Mouse (Mus musculus) naive thymus-derived CD4-positive, alpha-beta T cell, adult 2 months (primary cell): ENCODE measurements around the gene Lrrc38.
"Not testable (repeated sequence)": the region's sequence is repeated elsewhere in the genome, so short reads cannot be mapped to it uniquely, and the experiment has no call there.

Experiments
- DNase-seq: peaks from one replicate; pipeline ENCODE4 v3.0.0-alpha.2; 2011; ENCODE audit warnings: low read depth

Gene Lrrc38

DNA sequence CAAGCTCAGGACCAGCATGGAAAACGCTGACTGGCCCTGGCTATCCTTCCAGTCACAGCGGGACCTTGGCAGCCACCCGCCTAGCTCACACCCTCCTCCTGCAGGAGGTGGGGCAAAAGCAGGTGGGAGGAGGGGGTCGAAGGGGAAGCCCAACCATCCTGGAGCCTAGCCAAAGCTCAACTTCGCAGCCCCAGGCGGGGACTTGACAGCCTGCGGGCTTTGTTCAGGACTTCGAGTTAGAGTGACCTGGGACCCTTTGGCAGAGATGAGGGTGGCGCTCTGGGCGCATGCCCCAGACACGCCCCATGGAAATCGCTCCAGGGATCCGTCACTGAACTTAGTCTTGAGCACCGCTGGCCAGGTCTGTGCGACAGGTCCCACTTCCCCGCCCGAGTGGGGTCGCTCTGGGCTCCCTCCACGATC, at the start of gene Lrrc38:
Gene Lrrc38 (plus strand): TSS at position 274 of the 423 bp plus-strand sequence.
- no peak for DNase-seq

DNA sequence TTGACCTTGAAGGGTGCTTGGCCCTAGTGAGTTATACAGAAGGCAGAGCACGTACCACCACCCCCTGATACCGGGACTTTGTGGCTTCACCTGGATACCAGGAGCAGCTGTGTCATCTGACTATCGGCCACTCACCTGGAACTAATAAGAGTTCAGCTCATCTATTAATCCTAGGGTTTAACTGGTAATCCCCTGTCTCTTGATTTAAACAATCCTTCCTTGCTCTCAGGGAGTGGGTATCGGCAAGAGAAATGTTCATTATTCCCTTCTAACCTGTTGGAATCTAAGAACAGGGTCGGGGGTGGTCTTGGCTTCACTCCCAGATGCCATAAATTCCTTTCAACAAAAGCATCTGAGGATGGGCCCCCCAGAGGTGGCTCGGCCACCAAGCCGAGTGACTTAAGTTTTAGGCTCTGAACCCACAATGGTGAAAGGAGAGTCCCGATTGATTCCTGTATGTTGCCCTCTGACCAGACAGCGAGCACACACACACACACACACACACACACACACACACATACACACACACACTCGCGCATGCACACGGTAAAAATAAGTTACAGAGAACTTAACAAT, 49.4 kb upstream of the Lrrc38 start:
- no peak for DNase-seq

DNA sequence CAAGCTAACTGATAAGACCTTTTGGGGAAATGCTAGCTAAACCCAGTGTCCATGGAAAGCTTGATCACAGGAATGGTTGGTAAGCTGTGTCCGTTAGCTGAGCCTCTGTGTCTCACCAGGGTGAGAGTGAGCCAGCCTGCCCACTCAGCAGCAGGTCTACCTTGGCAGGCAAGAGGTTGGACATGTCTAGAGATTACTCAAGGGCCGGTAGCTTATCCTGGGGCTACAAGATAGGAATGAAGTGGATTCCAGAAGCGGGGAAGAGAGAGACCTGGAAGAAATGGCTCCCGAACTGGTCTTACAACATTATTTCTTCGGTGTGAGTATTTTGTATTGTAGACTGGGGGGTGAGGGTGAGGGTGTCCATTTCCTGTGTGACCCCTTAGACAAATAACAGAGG, 48.5 kb upstream of the Lrrc38 start:
- DNase-seq = no peak

DNA sequence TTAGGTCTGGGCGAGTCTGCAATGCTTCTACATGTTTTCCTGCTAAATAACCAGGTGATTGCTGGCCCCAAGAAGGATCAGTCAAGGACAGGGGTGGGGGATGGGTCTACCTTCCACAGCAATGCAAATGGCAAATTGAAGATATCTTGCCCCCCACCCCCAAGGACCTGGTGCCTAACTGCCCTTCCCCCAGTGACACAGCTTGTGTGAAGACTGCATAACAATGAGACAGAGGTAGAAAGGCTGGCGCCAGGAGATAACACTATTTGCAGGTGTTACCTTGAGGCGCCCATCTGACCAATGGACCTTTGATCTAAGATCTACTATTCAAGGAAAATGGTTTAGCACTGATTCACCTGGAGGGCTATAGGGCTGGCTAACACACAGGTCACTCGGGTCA, 47.7 kb upstream of the Lrrc38 start:
- no peak for DNase-seq

DNA sequence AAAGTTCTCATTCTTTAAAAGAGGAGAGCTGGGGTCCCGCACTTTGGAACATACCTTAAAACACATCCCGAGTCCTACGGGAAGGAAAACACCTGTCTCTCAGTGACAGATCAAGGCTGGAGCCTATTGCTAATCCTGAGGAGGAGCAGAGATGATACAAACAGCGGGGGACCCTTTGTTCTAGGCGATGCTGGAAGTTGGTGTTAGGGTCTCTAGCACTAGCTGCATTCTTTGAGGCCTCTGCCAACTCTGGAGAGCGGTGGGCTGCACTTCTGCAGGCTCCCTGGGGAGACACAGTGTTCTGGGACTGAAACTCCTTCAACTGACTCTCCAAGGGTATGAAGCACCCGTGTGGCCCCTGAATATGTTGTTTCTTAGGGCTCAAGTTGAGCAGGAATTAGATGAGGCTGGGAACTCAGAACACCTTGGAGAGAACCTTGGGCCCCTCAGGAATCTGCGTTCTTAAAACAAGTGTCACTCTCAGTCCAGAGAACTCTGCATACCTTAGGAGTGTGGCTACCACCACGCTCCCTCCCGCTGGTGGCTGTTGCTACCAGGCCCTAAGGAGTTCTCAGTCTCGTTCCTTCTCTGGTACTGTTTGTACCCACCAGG, 47.2 kb upstream of the Lrrc38 start:
- DNase-seq = no peak

DNA sequence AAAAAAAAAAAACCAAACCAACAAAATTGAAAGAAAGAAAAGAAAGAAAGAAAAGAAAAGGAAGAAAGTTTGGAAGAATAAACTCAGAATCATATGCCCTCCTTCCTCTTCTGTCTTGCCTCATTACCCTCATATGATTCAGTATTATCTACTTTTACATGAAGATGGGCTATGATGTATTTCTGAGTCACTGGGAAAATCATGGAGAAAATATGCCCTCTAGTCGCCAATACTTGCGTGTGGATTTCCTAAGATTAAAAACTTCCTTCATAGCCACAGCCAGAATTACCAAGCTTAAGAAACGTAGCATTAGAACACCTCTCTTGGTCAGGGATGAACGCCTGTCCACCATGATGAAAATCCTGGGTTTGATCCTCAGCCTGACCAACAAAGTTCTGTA, 44.5 kb upstream of the Lrrc38 start:
- DNase-seq = no peak

DNA sequence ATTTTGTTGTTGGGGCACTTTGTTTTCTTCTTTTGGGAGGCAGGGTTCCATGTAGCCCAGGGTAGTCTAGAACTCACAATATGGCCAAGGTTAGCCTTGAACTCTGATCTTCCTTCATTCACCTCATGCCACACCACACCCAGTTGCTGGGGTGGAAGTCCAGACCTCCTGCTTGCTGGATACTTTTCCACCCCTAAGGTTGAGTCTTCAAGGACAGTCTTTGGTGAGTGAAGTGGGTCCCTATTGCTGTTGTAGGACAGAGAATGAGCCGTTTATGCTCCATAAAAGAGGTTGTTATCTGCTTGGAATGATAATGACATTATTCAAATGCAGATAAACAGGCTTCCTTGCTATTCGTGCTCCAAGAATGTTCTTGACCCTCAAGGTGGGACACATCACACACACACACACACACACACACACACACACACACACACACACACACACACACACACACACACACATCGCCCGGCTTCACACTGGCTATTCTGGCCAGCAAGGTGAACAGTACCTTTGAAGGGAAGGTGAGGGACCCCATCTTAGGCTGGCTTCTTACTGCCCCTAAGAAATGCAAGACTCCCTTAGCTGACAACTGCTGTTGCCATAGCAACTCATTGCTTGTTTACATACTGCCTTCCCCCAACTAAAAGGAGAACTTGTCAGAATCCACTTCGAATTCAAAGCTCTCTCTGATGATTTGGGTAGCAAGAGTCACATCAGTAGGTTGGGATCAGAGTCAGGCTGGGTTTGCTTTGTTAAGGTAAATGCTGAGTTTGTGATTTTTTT, 43.4 kb upstream of the Lrrc38 start:
- no peak for DNase-seq

DNA sequence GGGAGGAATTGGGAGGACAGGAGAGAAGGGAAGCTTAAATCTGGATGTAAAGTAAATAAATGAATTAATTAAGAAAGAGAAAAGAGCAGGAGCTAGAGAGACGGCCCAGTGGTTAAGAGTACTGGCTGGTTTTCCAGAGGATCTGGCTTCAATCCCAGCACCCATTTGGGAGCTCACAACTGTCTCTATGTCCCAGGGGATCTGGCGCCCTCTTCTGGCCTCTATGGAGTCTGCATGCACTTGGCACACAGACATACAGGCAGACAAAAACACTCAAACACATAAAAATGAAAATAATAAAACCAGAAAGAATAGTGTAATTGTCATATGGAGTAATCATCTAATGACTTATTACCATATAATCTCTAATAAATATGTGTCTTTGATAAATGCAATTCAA, 38.2 kb upstream of the Lrrc38 start:
- DNase-seq = peak; percentile 2

DNA sequence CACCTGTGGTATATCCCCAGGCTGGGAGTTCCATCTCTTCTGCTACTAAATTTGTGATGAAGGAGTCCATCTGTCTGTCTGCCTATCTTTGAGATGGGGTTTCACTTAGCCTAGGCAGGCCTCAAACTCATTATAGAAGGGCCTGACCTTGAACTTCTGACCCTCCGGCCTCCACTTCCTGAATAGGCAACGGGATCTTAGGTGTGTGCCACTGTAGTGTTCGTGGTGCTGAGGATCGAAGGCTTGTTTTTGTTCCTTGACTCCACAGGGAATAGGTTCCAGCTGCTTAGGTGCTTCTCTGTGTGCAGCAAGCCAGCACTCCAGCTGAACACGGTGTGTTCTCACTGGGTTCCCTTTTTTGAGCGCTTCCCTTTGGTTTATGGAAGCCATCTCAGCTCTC, 36.3 kb upstream of the Lrrc38 start:
- DNase-seq = no peak

DNA sequence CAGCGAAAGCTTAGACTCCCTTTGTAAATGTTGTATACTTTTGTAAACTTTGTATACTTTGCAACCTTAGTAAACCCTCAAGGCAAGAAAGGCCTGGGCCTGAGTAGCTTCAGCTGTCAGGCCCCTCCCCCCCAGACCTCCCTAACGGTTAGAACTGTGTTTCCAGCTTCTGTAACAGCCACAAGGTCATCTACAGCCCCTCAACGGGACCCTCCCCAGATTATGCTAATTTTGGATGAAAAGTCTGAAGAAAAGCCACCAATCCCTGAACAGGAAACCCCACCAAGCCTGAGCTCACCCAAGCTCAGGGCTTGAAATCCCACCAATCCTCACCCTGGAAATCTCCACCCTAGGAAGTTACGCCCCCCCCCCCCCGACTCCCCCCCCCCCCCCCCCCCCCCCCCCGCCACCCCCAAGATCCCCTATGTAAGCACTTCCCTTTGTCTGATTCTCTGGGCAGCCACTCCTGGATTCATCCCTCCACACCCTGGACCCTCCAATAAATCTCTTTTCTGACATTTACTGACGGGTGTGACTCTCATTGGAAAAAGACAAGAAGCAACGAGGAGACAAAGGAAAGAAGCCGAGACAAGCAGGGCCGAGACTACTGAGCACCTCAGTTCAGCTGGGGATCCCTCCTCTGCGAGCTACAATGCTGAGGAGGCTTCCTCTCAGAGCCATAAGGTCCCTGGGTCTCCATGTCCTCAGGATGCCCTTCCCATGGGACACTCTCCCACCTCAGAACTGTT, 25.2 kb upstream of the Lrrc38 start:
- DNase-seq = no peak

DNA sequence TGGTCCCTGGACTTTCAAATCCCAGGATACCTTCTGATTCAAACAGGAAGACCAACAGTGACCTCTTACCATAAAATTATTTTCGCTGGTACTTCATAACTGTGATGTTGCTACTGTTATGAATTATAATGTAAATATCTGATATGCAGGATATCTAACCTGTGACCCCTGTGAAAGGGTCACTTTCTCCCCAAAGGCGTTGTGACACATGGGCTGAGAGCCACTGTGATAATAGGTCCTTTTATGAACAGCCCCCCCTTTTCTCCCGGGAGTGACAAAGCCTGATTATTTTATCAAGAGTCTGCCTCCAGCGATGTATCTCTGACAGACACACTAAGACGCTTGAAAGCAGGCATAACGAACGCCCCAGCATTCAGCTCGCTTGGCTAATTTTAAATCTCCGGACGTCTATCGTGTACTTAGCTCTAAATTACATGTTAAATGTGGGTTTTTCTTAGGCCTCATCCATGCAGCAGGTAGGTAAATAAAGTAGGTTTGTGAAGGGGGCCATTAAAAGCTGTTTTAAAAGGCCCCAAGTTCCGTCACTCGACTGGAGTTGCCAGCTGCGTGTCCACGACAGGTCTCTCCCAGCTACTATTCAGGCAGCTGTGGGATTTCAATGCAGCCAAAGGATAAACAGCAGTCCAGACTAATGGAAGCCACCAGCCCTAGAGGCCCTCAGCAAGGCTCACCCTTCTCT, 24.5 kb upstream of the Lrrc38 start:
- no peak for DNase-seq

DNA sequence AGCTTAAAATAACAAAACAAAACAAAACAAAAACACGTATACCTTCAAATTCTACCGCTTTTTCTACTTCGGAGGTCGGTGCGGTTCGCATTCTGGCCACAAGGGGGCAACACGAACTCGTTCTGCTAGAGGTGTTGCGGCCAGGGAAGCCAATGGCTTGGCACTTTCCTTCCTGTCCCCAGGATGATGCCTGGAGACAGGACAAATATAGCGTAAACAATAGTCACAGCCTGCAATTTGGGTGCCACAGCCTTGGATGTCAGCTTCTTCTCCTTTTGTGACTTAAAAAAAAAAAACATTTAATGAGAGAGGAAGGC, 24.0 kb upstream of the Lrrc38 start:
- DNase-seq = peak; percentile 45

DNA sequence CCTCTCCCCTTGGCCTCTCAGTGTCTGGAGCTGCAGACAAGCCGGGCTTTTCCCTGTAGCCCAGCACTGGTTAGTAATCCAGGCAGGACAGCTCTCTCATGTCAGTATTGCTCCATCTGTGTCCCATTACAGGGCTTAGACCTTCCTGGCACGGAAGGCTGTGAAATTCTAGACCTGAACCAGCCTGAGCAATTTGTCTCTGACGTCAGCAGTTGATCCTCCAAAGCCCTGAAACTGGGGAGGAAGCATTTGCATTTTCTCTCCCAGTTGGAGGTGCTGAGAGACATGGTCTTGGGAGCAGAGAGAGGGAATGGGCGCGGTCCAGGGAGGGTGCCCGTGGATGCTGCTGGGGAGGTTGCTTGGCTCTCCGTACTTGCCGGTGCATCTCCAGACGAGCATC, 19.0 kb upstream of the Lrrc38 start:
- no peak for DNase-seq

DNA sequence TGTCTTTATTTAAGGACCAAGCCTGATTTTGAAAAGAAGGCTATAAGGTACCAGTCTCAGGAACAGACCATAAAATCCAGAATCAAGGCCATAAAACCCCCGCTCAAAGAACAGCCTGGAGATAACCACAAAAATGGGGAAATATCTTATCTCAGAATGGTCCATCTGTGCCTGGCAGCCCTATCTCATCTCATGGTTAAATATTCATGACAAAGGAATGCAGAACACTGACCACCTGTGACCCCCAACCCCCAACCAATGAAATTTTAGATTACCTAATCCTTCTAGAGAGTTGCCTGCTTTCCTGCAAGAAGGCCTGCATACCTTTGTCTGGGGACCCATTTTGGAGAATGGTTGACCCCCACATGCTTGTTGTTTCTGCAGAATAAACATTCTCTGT, 17.8 kb upstream of the Lrrc38 start:
- DNase-seq = no peak

DNA sequence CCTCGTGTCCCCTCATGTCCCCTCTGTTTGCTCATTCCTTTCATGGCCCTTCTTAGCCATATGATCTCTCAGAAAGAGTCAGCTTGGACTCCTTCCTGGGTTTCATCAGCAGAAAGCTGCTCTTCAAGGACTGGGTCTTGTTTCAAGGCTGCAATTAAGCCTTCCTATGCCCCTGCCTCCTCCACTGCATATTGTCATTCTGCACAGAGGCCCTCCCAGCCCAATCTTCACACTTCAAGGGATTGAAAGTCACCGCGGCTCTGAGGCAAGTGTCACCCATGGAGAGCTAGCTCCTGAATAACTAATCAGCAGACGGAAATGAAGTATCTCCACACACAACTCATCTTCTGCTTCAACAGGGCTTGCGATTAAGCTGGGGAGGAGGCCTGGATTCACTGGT, 15.4 kb upstream of the Lrrc38 start:
- DNase-seq = no peak

DNA sequence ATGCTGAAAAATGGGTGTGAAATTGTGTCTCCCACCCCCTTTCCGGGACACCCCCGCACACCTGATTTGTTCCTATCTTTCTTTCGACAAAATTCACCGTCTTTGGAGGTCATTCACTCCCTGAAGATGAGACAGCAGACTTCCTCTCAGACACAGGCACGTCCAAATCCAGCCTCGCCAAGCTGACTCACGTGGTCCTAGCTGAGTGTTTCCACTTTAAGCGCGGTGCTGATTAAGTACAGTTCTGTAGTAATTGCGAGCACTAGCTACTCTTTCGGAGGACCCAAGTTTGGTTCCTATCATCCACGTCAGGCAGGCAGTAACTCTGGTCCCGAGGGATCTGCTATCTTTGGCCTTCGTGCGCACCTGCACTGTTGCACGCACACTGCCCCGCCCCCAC, 14.6 kb upstream of the Lrrc38 start:
- no peak for DNase-seq

DNA sequence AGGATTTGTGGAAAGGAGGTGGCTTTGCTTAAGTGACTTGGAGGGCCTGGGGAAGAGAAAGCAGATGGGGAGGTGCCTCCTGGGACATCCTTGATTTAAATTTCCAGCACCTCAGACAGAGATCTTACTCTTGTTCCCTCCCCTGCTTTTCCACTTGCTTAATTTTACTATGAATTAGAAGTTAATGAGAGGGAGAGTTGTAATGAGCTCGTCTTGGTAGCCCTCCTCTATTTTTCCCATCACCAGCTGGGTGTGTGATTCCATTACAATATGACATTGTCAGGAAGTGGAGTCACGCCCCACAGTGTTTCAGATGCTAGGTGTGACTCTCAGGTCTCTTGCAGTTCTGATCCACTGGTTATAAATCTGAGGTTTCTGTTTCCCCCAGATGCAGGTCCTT, 13.5 kb upstream of the Lrrc38 start:
- no peak for DNase-seq

DNA sequence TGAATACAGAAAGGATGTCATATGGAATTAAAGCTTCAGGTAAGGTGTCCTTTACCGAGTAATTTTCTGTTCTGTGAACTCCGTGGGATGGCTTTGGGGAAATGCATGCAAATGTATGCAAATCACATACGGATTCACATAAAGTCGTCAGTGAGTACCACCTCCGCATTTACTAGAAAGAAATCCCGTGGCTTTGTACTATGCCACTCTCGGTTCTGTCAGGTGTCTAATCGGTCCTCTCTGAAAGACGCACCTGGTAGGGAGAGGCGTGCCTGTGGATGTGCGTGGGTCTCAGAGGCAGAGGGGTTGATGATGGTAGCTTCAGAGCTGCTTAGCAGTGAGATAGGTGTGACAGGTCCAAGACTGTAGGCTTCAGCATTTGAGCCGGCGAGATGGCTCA, 9.7 kb upstream of the Lrrc38 start:
- no peak for DNase-seq

DNA sequence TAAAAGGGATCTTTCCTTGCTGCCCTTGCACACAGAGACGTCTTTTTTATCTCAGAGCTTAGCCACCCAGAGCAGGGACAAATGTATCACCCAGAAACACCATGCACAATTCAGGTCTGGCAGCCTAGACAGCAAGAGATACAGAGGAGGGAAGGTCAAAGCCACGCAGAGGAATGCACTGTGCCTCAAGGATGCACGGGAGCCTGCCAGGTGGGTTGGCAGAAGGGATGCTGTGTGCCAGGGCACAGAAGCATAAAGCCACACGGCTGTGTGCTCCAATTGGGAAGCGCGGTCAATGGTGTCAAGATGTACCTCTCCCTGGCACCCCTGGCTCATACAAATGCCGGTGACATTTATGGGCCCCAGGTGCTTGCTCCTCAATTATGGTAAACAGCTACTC, 8.1 kb upstream of the Lrrc38 start:
- DNase-seq = no peak

DNA sequence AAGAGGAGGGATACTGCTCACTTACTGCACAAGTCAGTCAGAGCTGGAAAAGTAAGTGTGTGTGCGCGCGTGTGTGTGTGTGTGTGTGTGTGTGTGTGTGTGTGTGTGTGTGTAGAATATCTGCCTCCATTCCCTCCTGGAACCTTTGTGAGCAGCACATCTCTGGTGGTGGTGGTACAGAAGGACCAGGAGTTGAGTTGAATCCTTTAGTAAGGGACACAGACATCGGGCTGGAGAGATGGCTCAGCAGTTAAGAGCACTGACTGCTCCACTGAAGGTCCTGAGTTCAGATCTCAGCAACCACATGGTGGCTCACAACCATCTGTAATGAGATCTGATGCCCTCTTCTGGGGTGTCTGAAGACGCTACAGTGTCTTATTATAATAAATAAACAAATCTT, 4.1 kb upstream of the Lrrc38 start:
- DNase-seq = not testable (repeated sequence)

DNA sequence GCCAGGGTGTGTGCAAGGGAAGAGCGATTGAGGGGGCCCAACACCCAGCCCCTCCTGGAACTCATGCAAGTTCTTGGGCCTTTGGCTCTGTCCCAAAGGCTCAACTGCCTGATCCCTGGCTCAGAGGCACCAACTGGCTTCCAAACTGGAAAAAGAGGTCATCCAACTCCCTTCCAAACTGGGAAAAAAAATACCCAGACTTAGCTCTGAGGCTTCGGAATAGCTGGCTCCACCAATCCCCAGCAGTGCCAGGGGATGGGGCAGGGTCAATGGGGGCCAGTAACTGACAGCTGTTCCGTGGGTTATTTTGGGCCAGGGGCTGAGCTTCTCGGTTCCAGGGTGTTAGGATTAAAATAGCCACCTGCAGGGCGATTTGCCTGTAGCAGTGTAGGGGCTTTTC, 879 bp upstream of the Lrrc38 start:
- DNase-seq = no peak
